Mouse (Mus musculus) right cerebral cortex, adult 2 months (tissue): ENCODE data around the gene Ahsa1.
"Not testable (repeated sequence)": the region's sequence is repeated elsewhere in the genome, so short reads cannot be mapped to it uniquely, and the experiment has no call there.

ENCODE experiments used
- DNase-seq, 2 experiments: peaks; one replicate each; pipeline ENCODE4 v3.0.0; 2021 to 2022; ENCODE audit warnings: low spot score in 2 of 2

Ahsa1 gene

DNA sequence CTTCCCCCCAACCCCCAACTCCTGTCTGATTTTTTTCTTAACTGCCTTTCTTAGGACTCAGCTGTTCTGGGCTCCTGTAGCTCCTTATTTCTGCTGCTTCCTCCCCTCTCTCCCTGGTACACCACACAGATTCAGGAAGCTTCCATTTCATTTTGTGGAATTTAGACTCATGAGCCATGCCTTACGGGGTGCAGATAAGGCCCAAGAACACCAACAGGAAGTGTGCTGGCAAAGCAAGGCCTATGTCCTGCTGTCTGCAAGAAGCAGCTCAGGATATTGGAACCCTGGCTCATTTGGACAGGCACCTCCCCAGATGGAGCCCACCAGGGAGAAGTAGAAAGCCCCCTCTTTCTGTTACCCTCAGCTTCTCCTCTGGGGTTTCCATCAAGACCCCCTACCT, 15.5 kb downstream of the Ahsa1 start:
- no peak for DNase-seq

GRCm38 (mm10) chr12:87282743-87283142, 16.5 kb downstream of the Ahsa1 start:
- DNase-seq = no peak

- no peak for DNase-seq
Measured at GRCm38 (mm10) chr12:87283706-87284105, 17.4 kb downstream of the Ahsa1 start.

GRCm38 (mm10) chr12:87284268-87284667, 18.0 kb downstream of the Ahsa1 start:
- no peak for DNase-seq

- no peak for DNase-seq
Measured at GRCm38 (mm10) chr12:87284726-87285125, 18.4 kb downstream of the Ahsa1 start.

GRCm38 (mm10) chr12:87289100-87289499, 22.8 kb downstream of the Ahsa1 start:
- no peak for DNase-seq

DNA sequence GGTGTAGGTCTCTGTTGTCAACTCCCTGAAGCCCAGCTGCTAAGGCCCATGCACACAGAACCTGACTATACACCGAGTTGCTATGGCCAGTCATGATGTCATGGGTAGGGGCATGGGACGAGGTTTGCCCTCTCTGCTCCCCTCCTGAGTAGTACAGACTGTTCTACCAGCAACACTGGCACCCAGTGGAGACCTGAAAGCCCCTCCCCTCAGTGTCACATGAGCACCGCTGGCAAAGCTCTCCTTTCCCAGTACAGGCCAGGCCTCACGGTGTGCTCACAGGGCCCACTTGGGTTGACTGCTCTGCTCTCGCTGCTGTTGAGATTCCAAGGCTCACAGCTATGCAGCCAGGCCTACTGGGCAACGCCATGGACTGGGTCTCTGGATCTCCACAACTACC, 27.7 kb downstream of the Ahsa1 start:
- DNase-seq = no peak

GRCm38 (mm10) chr12:87299037-87299656, 32.9 kb downstream of the Ahsa1 start:
- no peak for DNase-seq

DNA sequence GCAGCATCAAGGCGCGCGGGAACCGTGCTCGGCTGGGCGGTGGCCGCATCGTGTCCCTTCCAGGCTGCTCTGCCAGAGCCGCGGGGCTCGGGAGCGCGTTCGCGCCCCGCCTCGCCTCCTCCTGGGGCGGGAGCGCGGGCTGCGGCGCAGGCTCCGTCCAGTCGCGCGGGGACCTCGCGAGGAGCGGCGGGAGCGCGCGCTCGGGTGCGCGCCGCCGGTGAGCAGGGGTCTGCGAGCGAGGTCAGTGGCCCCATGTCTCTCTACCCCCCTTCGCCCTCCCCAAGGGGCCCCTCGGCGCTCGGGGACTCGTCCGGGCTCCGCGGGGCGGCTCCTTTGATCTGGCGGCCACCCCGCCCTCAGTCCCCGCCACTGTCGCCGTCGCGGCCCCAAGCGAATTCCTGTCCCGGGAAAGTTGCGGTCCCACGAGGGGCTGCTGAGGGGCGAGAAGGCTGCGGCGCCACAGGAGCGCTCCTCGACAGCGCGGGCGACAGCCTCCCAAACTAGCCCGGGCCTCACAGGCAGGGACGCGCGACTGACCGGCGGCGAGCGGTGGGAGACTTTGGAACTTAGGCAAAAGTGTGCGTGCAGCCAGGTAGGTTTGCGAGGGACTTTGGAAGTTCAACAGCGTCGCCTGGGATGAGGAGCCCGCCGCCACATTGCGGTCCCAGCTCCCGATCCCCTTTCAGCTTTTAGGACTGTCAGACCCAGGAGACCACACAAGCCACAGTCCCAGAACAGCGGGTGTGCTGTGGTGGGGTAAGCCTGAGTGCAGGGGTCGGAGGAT, 33.6 kb downstream of the Ahsa1 start, which contains the start of gene Ism2:
TSS of gene Ism2 (minus strand) at position 49 of the 784 bp plus-strand sequence.
- no peak for DNase-seq

DNA sequence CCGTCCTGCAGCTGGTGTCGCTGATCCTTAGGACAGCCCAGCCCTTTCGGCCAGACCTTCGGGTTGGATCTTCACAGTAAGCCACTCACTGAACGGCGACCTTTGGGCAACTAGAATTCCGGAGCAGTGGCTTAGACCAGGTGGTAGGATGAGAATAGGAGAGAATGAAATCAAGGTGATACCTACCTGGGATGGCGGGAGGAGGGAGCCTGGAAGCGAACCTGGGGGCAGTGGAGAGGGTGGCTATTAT, 34.1 kb downstream of the Ahsa1 start:
- DNase-seq = no peak

DNA sequence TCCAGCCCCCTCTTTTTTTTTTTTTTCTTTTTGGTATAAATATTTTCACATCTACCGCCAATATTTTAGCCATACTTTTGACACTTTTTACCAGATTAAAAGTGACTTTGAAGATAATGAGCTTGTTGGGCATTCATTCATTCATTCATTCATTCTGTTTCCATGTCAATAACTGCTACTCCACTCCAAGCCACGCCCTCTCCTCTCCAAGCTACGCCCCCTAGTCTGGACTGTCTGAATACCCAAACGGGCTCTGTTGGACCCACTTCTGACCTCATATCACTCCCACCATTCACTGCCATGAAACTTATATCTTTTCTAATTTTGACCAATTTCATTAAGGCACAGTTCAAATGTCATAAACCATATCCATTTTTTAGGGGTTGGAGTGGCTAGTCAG, 34.9 kb downstream of the Ahsa1 start:
- no peak for DNase-seq

DNA sequence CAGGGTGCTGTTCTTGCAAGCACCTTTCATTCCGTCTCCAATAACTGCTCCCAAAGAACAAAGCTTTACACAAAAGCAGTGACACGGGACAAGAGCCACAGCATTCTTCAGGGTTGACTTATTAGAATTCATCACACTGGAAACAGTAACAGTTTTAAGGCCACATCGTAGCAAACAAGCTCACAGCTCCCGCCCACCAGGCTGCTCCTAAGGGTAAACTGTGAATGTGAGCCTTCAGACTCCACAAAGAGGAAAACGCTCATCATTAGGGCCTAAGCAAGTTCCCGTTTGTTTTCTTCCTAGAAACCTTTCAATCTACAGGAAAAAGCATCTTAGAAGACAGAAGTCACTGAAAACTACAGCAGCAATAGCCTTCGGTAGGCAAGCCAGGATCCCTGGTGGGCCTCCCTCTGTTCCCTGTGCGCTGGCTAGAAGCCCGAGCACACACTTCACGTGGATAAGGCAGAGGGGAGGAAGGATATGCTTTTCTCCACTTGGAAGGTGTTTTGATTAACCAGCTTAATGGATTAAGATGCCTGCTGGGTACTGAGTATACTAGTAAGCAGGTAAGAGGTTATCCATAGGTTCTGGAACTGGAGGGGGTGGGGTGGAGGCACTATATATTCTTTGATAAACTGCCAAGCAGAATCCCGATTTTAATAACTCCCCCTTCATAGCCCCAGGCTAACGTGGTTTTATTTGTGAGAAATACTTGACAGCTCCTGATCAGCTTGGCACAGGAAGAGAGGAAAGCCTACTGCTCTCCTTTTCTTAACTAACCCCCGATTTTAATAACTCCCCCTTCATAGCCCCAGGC, 39.7 kb downstream of the Ahsa1 start:
- DNase-seq = peak in 1 of 2 experiments; percentile 14

DNA sequence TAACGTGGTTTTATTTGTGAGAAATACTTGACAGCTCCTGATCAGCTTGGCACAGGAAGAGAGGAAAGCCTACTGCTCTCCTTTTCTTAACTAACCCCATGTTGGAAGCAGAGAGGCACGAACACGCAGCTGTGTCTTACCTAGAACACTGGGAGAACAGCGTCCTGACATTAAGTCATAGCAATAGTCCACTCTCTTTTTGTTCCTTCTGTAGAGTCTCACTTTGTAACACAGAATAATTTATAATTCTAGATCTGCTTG, 40.2 kb downstream of the Ahsa1 start:
- DNase-seq = not testable (repeated sequence)

- DNase-seq = no peak
Measured at GRCm38 (mm10) chr12:87313098-87313497, 46.8 kb downstream of the Ahsa1 start.

GRCm38 (mm10) chr12:87317951-87318350, 51.7 kb downstream of the Ahsa1 start:
- no peak for DNase-seq

GRCm38 (mm10) chr12:87319229-87319628, 53.0 kb downstream of the Ahsa1 start:
- DNase-seq = no peak
